Mouse (Mus musculus): ENCODE measurements around the gene Angpt4.

GRCm38 (mm10) chr2:151972880-151973594, 62.0 kb downstream of the Angpt4 start:
- TF ChIP-seq CTCF (IDR thresholded peaks at IDR 0.05; ENCODE audit: borderline replicate concordance, control insufficient read depth, extremely low read depth, insufficient read depth, low read length, poor library complexity) (no peak), POLR2A (IDR thresholded peaks at IDR 0.05; ENCODE audit: control insufficient read depth, extremely low read depth, insufficient read depth, low read length, poor library complexity) (no peak)

Measured in thymus, adult 2 months (tissue).